Mouse (Mus musculus) kidney, adult 2 months (tissue): ENCODE results near the gene Xlr4a.
A peak's percentile ranks its signal among the peaks of the same experiment; 100 is the strongest.

Experiments used
- CTCF ChIP-seq: fragments of 200-500 bp; conservative IDR thresholded peaks from 2 replicates; pipeline ENCODE4 v1.5.1; 2011; ENCODE audit warnings: low read depth, mild to moderate bottlenecking, control low read depth, low read length, moderate library complexity, mixed read lengths; ENCODE audit not compliant: insufficient read depth, insufficient read length
- POLR2A ChIP-seq: fragments of 200-500 bp; IDR thresholded peaks from one replicate; pipeline ENCODE4 v1.6.1; 2011; ENCODE audit warnings: low read depth, low read length, control low read depth

DNA sequence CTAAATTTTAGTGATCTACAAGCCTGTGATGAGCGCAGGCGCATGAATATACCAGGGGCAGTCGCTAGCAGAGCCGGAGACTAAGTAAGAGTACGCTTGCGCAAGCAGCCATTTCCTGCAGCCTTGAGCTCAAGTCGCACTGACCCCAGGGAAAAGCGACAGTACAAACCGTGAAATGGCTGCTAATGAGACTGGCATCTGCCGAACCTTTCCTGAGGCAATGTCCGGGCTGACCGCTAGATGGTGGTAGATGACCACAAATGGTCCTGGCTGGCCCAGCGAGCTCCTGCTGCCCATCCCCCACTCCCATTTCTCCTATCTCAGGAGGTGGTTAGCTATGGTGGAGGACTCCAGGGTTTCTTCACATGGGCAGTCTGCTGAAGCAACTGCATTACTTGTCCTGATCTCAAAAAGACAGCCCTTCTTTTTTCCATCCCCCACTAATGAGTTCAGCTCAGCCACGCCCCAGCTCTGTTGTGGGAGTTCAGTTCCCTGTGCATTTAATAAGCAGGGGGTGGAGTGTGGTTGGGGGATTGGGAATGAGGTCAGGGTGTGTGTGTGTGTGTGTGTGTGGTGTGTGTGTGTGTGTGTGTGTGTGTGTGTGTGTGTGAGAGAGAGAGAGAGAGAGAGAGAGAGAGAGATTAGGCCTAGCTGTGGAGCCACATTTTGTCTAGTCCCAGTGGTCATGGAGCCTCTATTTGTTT lies 28.3 kb downstream of the Xlr4a start:
- TF ChIP-seq CTCF: peak; percentile 94
- no peak for TF ChIP-seq POLR2A
